Mouse (Mus musculus) spleen, adult 10 weeks (tissue): ENCODE results near the gene Crcp. TPM values are rescaled to one million over a fixed set of nuclear protein-coding genes. Genes with fewer than 3 reads are reported as not detected.

Source experiments
- polyA plus RNA-seq: library from polyadenylated mRNA; stranded (reverse); fragments of 350-450 nt; fragmentation: Illumina TruSeq; extraction: RNeasy Lipid Tissue Mini Kit (QIAGEN cat#74804); gene quantifications from one replicate; pipeline ENCODE4 v1.2.3, GENCODE M21; 2015; ENCODE audit warnings: low replicate concordance; ENCODE audit not compliant: insufficient read depth

Crcp gene
- 34.2 TPM for polyA plus RNA-seq

DNA sequence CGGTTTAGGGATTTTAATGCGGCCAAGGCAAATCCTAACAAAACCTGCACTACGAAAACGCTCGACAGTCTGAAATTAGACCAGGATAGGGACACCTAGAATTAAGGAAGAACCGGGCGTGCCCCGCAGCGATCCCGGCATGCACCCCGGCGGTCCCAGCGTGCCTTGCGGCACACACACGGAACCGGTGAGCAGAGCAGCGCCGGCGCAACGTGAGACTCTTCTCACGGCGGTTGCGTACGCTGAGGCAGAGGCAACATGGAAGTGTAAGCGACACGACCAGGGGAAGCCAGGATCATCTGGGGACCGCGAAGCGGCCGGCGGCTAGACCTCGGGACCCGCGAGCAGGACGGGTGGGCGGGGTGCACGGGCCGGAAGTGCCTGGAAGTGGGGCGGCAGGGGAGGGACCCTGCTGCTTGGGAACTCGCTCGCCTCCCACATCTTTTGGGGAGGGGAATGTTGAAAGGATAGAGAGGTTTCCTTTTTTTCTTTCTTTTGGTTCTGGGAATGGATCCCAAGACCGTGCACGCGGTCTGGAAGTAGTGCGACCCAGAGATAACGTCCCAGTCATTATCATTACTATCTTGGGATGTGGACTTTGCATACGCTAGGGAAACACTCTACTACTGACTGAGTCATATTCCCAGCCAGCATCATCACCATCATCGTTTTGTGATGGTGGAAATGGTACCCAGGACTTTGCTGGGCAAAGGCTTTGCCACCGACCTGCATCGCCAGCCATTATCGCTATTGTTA, at the start of gene Crcp, which contains the start of gene Asl:
TSS of gene Crcp (plus strand) at position 149 of the 756 bp plus-strand sequence.
TSS of gene Asl (minus strand) at position 106 of the 756 bp plus-strand sequence.

DNA sequence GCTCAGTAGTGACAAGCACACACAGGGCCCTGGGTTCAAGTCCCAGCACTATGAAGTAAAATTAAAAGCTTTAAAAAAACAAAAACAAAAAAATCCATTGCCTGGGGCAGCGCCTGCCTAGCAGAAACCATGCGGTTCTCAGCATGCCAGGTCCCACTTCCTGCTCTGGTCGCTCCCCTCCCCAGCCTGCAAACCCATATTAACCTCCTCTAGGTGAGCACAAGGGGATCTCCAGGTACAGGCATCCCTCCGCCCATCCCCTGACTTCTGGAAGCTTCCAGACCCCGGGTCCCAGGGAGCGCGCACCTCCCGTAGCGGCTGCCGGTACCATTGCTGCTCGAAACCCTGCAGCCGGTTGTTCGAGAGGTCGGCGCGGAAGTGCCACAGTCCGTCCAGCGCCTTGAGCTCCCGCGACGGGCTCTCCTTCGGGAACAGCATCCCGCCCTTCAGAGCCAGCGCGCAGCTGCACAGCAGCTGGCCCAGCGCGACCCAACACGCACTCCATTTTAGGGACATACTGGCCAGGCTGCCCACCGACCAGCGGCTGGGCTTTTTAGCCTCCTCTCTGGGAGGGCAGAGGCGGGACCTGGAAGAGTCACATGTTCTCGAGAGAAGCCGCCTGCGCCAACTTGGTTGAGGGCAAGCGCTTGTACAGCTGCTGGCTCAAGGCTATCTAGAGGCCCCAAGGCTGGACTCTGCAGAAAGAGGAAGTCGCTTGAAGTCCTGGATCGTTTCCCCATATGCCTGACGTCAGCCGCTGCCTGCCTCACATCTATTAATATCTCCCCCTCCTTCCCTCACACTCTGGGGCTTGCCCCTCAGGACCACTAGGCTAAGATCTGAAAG, 26.6 kb upstream of the Crcp start, which contains the start of gene Gusb:
TSS of gene Gusb (minus strand) at position 749 of the 846 bp plus-strand sequence.

DNA sequence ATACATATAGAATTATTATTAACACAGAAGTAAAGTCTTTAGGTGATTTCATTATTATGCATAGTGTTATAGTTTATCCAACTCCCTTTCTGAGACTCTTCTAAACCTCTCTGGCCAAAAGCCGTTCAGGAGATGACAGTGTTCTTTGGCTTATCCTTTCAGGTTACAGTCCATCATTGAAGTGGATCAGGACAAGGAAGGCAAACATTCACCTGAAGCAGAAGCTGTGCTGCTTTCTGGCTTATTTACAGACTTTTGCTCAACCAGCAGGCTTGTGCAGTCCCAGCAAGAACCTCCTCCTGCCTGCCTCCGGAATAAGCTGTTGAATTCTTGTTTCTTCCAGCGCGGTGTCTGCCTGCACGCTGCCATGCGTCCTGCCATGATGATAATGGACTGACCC, 43.9 kb downstream of the Crcp start, which contains the start of gene Tpst1:
TSS of gene Tpst1 (plus strand) at position 301 of the 400 bp plus-strand sequence.

Other genes with a start within 250 kb of the Crcp start
- gene Psph, start 241.8 kb upstream of the Crcp start, polyA plus RNA-seq = 10.8 TPM
- 8.8 TPM for gene Sumf2, start 182.3 kb upstream of the Crcp start, polyA plus RNA-seq
- 196 TPM for gene Chchd2, start 141.8 kb upstream of the Crcp start, polyA plus RNA-seq
- gene Zbed5, start 133.6 kb upstream of the Crcp start, polyA plus RNA-seq = 2.1 TPM
- 0.26 TPM for gene Phkg1, start 130.7 kb upstream of the Crcp start, polyA plus RNA-seq
- 3.7 TPM for gene Nupr1l, start 120.8 kb upstream of the Crcp start, polyA plus RNA-seq
- 36.4 TPM for gene Vkorc1l1, start 87.3 kb upstream of the Crcp start, polyA plus RNA-seq
- 91.2 TPM for gene Gusb, start 26.2 kb upstream of the Crcp start, polyA plus RNA-seq
- 8.8 TPM for gene Asl, start within 50 bp of the Crcp start, polyA plus RNA-seq
- 40.1 TPM for gene Tpst1, start 44.0 kb downstream of the Crcp start, polyA plus RNA-seq
- gene Kctd7, start 115.6 kb downstream of the Crcp start, polyA plus RNA-seq = 3.0 TPM
- gene Rabgef1, start 142.5 kb downstream of the Crcp start, polyA plus RNA-seq = 35.6 TPM
- 38.5 TPM for gene Tmem248, start 187.8 kb downstream of the Crcp start, polyA plus RNA-seq
- gene Sbds, start 226.2 kb downstream of the Crcp start, polyA plus RNA-seq = 107 TPM
- 14.7 TPM for gene Tyw1, start 226.3 kb downstream of the Crcp start, polyA plus RNA-seq